Comparison of ENCODE assay signal across 28 mouse cellular contexts in genomic region chr3:83733985-83734384, GRCm38 (mm10). TPM values are rescaled to one million over a fixed set of nuclear protein-coding genes. Genes with fewer than 3 reads are reported as not detected.
A peak's percentile ranks its signal among the peaks of the same experiment; 100 is the strongest.
DNase-seq lines count a peak whose midpoint lies in the region; ATAC-seq and TF ChIP-seq lines count a peak whose summit lies in the region.
"Had no signal": no experiment of that assay in that cellular context is flagged by ENCODE, and none has a peak within 500 bp of the region (broad histone marks: within the 10 kb centered on the region; RNA-seq: fewer than 3 reads in every experiment).

No protein-coding gene starts in this region.

- TF ChIP-seq CTCF in hindbrain, postnatal 0 days (IDR thresholded peaks at IDR 0.05; ENCODE audit: low read depth): no peak
- no peak for TF ChIP-seq CTCF in stomach, postnatal 0 days (IDR thresholded peaks at IDR 0.05; ENCODE audit: low read depth)

- H3K36me3 ChIP-seq in embryonic facial prominence, embryonic 14.5 days (ENCODE audit: control insufficient read depth, insufficient read depth, low read length): no peaks in the 10 kb centered on the region
- H3K36me3 ChIP-seq in embryonic facial prominence, embryonic 10.5 days (replicated peaks): no peaks in the 10 kb centered on the region
- no peaks in the 10 kb centered on the region for H3K36me3 ChIP-seq in hindbrain, postnatal 0 days (ENCODE audit: insufficient read depth, low read length)
- no peaks in the 10 kb centered on the region for H3K36me3 ChIP-seq in hindbrain, embryonic 13.5 days
- no peaks in the 10 kb centered on the region for H3K36me3 ChIP-seq in stomach, embryonic 16.5 days (ENCODE audit: control insufficient read depth, insufficient read depth, low read length)
- H3K36me3 ChIP-seq in stomach, postnatal 0 days (ENCODE audit: control insufficient read depth, insufficient read depth, low read length): no peaks in the 10 kb centered on the region
- H3K36me3 ChIP-seq: forebrain, embryonic 12.5 days; forebrain, embryonic 15.5 days; G1E had no signal

- no peaks in the 10 kb centered on the region for H3K9me3 ChIP-seq in embryonic facial prominence, embryonic 14.5 days (ENCODE audit: control insufficient read depth, low read length)
- no peaks in the 10 kb centered on the region for H3K9me3 ChIP-seq in embryonic facial prominence, embryonic 10.5 days
- no peaks in the 10 kb centered on the region for H3K9me3 ChIP-seq in hindbrain, postnatal 0 days (ENCODE audit: low read length)
- H3K9me3 ChIP-seq in hindbrain, embryonic 13.5 days: no peaks in the 10 kb centered on the region
- H3K9me3 ChIP-seq in stomach, embryonic 16.5 days (replicated peaks; ENCODE audit: control insufficient read depth, low read length): no peaks in the 10 kb centered on the region
- H3K9me3 ChIP-seq in stomach, postnatal 0 days (ENCODE audit: control insufficient read depth, low read length): no peaks in the 10 kb centered on the region
- H3K9me3 ChIP-seq: forebrain, embryonic 12.5 days; forebrain, embryonic 15.5 days; G1E had no signal

- H3K27me3 ChIP-seq in embryonic facial prominence, embryonic 14.5 days (replicated peaks; ENCODE audit: control insufficient read depth, insufficient read depth, low read length): no peaks in the 10 kb centered on the region
- H3K27me3 ChIP-seq in embryonic facial prominence, embryonic 10.5 days (replicated peaks; ENCODE audit: low read depth, poor library complexity, severe bottlenecking): no peaks in the 10 kb centered on the region; the same call in 1 of the 2 replicates
- H3K27me3 ChIP-seq in hindbrain, postnatal 0 days (ENCODE audit: insufficient read depth, low read length): no peaks in the 10 kb centered on the region
- no peaks in the 10 kb centered on the region for H3K27me3 ChIP-seq in hindbrain, embryonic 13.5 days
- H3K27me3 ChIP-seq in stomach, embryonic 16.5 days (ENCODE audit: control insufficient read depth, insufficient read depth, low read length): no peaks in the 10 kb centered on the region
- H3K27me3 ChIP-seq in stomach, postnatal 0 days (ENCODE audit: control insufficient read depth, insufficient read depth, low read length): no peaks in the 10 kb centered on the region
- H3K27me3 ChIP-seq: CH12.LX; forebrain, embryonic 15.5 days had no signal

- H3K4me1 ChIP-seq in embryonic facial prominence, embryonic 14.5 days (ENCODE audit: control insufficient read depth, insufficient read depth, low read length): peaks cover 7% of the 10 kb centered on the region; the same call in 1 of the 2 replicates
- peaks cover 7% of the 10 kb centered on the region for H3K4me1 ChIP-seq in embryonic facial prominence, embryonic 10.5 days
- H3K4me1 ChIP-seq in hindbrain, postnatal 0 days (ENCODE audit: insufficient read depth, low read length): 0 out of 2 replicates have a peak, but pooled peaks cover 3% of the 10 kb centered on the region
- peaks cover 6% of the 10 kb centered on the region for H3K4me1 ChIP-seq in hindbrain, embryonic 13.5 days (replicated peaks)
- 0 out of 2 replicates have a peak, but pooled peaks cover 3% of the 10 kb centered on the region for H3K4me1 ChIP-seq in stomach, embryonic 16.5 days (ENCODE audit: control insufficient read depth, insufficient read depth, low read length)
- no peaks in the 10 kb centered on the region for H3K4me1 ChIP-seq in stomach, postnatal 0 days (replicated peaks; ENCODE audit: control insufficient read depth, insufficient read depth)
- H3K4me1 ChIP-seq: forebrain, embryonic 15.5 days had no signal

- 64% methylated on average over 8 of the region's 8 CpGs for WGBS in embryonic facial prominence, embryonic 14.5 days
- 89% methylated on average over 8 of the region's 8 CpGs for WGBS in embryonic facial prominence, embryonic 10.5 days
- WGBS in hindbrain, postnatal 0 days: 76% methylated on average over 8 of the region's 8 CpGs
- 92% methylated on average over 8 of the region's 8 CpGs for WGBS in hindbrain, embryonic 13.5 days
- WGBS in stomach, embryonic 16.5 days: 73% methylated on average over 8 of the region's 8 CpGs
- WGBS in stomach, postnatal 0 days: 62% methylated on average over 8 of the region's 8 CpGs

- no peak for TF ChIP-seq EP300 in stomach, postnatal 0 days (optimal IDR thresholded peaks at IDR 0.05)

- no peak overlapping the region for H3K9ac ChIP-seq in embryonic facial prominence, embryonic 14.5 days (ENCODE audit: low read depth, low read length)
- H3K9ac ChIP-seq in hindbrain, postnatal 0 days (replicated peaks; ENCODE audit: low read length): no peak overlapping the region
- H3K9ac ChIP-seq in hindbrain, embryonic 13.5 days: no peak overlapping the region
- no peak overlapping the region for H3K9ac ChIP-seq in stomach, embryonic 16.5 days (ENCODE audit: low read length)
- no peak overlapping the region for H3K9ac ChIP-seq in stomach, postnatal 0 days (ENCODE audit: low read length)
- H3K9ac ChIP-seq: forebrain, embryonic 12.5 days; forebrain, embryonic 15.5 days had no signal

- H3K27ac ChIP-seq in embryonic facial prominence, embryonic 14.5 days (replicated peaks; ENCODE audit: low read depth, low read length): peak overlapping the region; percentile 39; the same call in 1 of the 2 replicates
- H3K27ac ChIP-seq in embryonic facial prominence, embryonic 10.5 days (replicated peaks): no peak overlapping the region
- no peak overlapping the region for H3K27ac ChIP-seq in hindbrain, postnatal 0 days
- no peak overlapping the region for H3K27ac ChIP-seq in hindbrain, embryonic 13.5 days
- no peak overlapping the region; the same call in 1 of the 2 replicates for H3K27ac ChIP-seq in stomach, embryonic 16.5 days (ENCODE audit: low read length)
- H3K27ac ChIP-seq in stomach, postnatal 0 days (replicated peaks): no peak overlapping the region
- H3K27ac ChIP-seq: forebrain, embryonic 12.5 days; forebrain, embryonic 15.5 days had no signal

- H3K4me3 ChIP-seq in embryonic facial prominence, embryonic 14.5 days (ENCODE audit: low read depth, low read length): no peak overlapping the region
- no peak overlapping the region for H3K4me3 ChIP-seq in embryonic facial prominence, embryonic 10.5 days
- H3K4me3 ChIP-seq in hindbrain, postnatal 0 days (ENCODE audit: low read length): no peak overlapping the region
- no peak overlapping the region for H3K4me3 ChIP-seq in hindbrain, embryonic 13.5 days
- no peak overlapping the region for H3K4me3 ChIP-seq in stomach, embryonic 16.5 days (replicated peaks; ENCODE audit: low read length)
- H3K4me3 ChIP-seq in stomach, postnatal 0 days (ENCODE audit: low read depth, low read length): no peak overlapping the region
- H3K4me3 ChIP-seq: erythroblast, embryonic 14.5 days; forebrain, embryonic 12.5 days; forebrain, embryonic 15.5 days had no signal

- ATAC-seq in embryonic facial prominence, embryonic 14.5 days (ENCODE audit: low read depth): peak; percentile 82
- no peak for ATAC-seq in hindbrain, postnatal 0 days
- ATAC-seq in hindbrain, embryonic 13.5 days (ENCODE audit: low FRiP score): no peak
- ATAC-seq in stomach, embryonic 16.5 days (ENCODE audit: insufficient read depth, low FRiP score): peak; percentile 44; the same call in 1 of the 2 replicates
- no peak for ATAC-seq in stomach, postnatal 0 days (ENCODE audit: low FRiP score, low TSS enrichment)
- ATAC-seq: forebrain, embryonic 15.5 days; hindbrain, embryonic 16.5 days; inflammation-experienced regulatory T-cells, adult 6 months; intestine, embryonic 16.5 days; Patski had no signal

- no peak overlapping the region for H3K4me2 ChIP-seq in embryonic facial prominence, embryonic 14.5 days (ENCODE audit: low read depth, low read length)
- H3K4me2 ChIP-seq in hindbrain, postnatal 0 days (ENCODE audit: low read depth, low read length): no peak overlapping the region
- no peak overlapping the region for H3K4me2 ChIP-seq in hindbrain, embryonic 13.5 days
- H3K4me2 ChIP-seq in stomach, embryonic 16.5 days (ENCODE audit: low read depth, low read length): no peak overlapping the region
- H3K4me2 ChIP-seq in stomach, postnatal 0 days (replicated peaks; ENCODE audit: low read depth): no peak overlapping the region
- H3K4me2 ChIP-seq: forebrain, embryonic 12.5 days; forebrain, embryonic 15.5 days; heart, embryonic 11.5 days had no signal

- peak; percentile 82 for DNase-seq in embryonic facial prominence, embryonic 14.5 days (ENCODE audit: low spot score)
- no peak for DNase-seq in embryonic facial prominence, embryonic 10.5 days (ENCODE audit: low spot score)
- peak; percentile 12 for DNase-seq in hindbrain, postnatal 0 days (ENCODE audit: low spot score)
- no peak for DNase-seq in stomach, postnatal 0 days (ENCODE audit: low spot score)
- DNase-seq in frontal cortex, postnatal 36 days (ENCODE audit: low spot score in 2 of 2): no peak
- DNase-seq: adrenal gland, postnatal 10 days; adrenal gland, postnatal 36 days; B cell, adult 2 months; cerebellum, adult 2 months; cerebellum, adult 9-11 months; cerebellum, postnatal 36 days; embryo, embryonic 11 days; gastrocnemius, postnatal 10 days; gastrocnemius, postnatal 36 days; heart, postnatal 36 days had no signal

RNA-seq across cellular contexts. Expression of gene Sfrp2, which starts 32.1 kb away (rescaled TPM):
- polyA plus RNA-seq in embryonic facial prominence, embryonic 14.5 days (2014; fragmentation: Nextera tagmentation; extraction: Ambion mirVana): 605 and 677 TPM in 2 replicates
- 153 and 166 TPM in 2 replicates for polyA plus RNA-seq in embryonic facial prominence, embryonic 10.5 days (2016; fragmentation: Nextera tagmentation; extraction: Ambion mirVana)
- 44.5 and 76.9 TPM in 2 replicates for total RNA-seq in hindbrain, postnatal 0 days (2014; rRNA removed)
- 38.0 and 38.4 TPM in 2 replicates for polyA plus RNA-seq in hindbrain, postnatal 0 days (2015; fragmentation: Nextera tagmentation; extraction: Ambion mirVana)
- 71.1 and 83.7 TPM in 2 replicates for polyA plus RNA-seq in hindbrain, embryonic 13.5 days (2015; fragmentation: Nextera tagmentation; extraction: Ambion mirVana)
- polyA plus RNA-seq in stomach, embryonic 16.5 days (2015; fragmentation: Nextera tagmentation; extraction: Ambion mirVana): 129 and 137 TPM in 2 replicates
- polyA plus RNA-seq in stomach, postnatal 0 days (2015; fragmentation: Nextera tagmentation; extraction: Ambion mirVana): 118 and 122 TPM in 2 replicates
- total RNA-seq: granulocyte monocyte progenitor cell, adult 5-6 weeks had no signal
- polyA plus RNA-seq: erythroblast, embryonic 14.5 days; G1E had no signal

Comparison
In these comparisons a context has a peak if more than half of its experiments do, and no peak if none do; other contexts are left out.
1. ATAC-seq: peak in embryonic facial prominence, embryonic 14.5 days (single experiment) and stomach, embryonic 16.5 days (single experiment); none in hindbrain, postnatal 0 days (single experiment), hindbrain, embryonic 13.5 days (single experiment) and stomach, postnatal 0 days (single experiment).
2. DNase-seq: peak in embryonic facial prominence, embryonic 14.5 days (single experiment) and hindbrain, postnatal 0 days (single experiment); none in embryonic facial prominence, embryonic 10.5 days (single experiment), stomach, postnatal 0 days (single experiment) and frontal cortex, postnatal 36 days (0 of 2).